Comparison of ENCODE assay signal across 27 mouse cellular contexts in genomic region chr19:16701790-16702189, GRCm38 (mm10).
"Had no signal": no experiment of that assay in that cellular context is flagged by ENCODE, and none has a peak within 500 bp of the region (broad histone marks: within the 10 kb centered on the region; RNA-seq: fewer than 3 reads in every experiment).

No protein-coding gene starts in this region.

- H3K27me3 ChIP-seq: heart, embryonic 12.5 days; hindbrain, embryonic 12.5 days; intestine, embryonic 15.5 days; kidney, embryonic 15.5 days; limb, embryonic 12.5 days; liver, embryonic 13.5 days had no signal

- H3K9ac ChIP-seq: heart, embryonic 12.5 days; hindbrain, embryonic 12.5 days; hindbrain, embryonic 14.5 days; intestine, embryonic 15.5 days; kidney, embryonic 15.5 days; limb, embryonic 12.5 days; liver, embryonic 13.5 days had no signal

- H3K36me3 ChIP-seq: heart, embryonic 12.5 days; hindbrain, embryonic 10.5 days; hindbrain, embryonic 12.5 days; intestine, embryonic 15.5 days; kidney, embryonic 15.5 days; limb, embryonic 10.5 days; limb, embryonic 12.5 days had no signal

- H3K27ac ChIP-seq: heart, adult 2 months; hindbrain, embryonic 10.5 days; hindbrain, embryonic 12.5 days; hindbrain, embryonic 14.5 days; intestine, embryonic 15.5 days; kidney, embryonic 15.5 days; kidney, postnatal 0 days; limb, embryonic 10.5 days; limb, embryonic 12.5 days; liver, embryonic 13.5 days had no signal

- H3K9me3 ChIP-seq: heart, embryonic 12.5 days; hindbrain, embryonic 10.5 days; hindbrain, embryonic 12.5 days; intestine, embryonic 15.5 days; kidney, embryonic 15.5 days; limb, embryonic 10.5 days; limb, embryonic 12.5 days; liver, embryonic 13.5 days had no signal

- H3K4me1 ChIP-seq: heart, embryonic 12.5 days; hindbrain, embryonic 10.5 days; hindbrain, embryonic 12.5 days; intestine, embryonic 15.5 days; kidney, embryonic 15.5 days; limb, embryonic 10.5 days; limb, embryonic 12.5 days; liver, embryonic 13.5 days had no signal

- ATAC-seq: hindbrain, embryonic 16.5 days; inflammation-experienced regulatory T-cells, adult 6 months; intestine, embryonic 15.5 days; intestine, postnatal 0 days had no signal

- DNase-seq: gastrocnemius, postnatal 14 days; gastrocnemius, postnatal 36 days; heart, adult 11 months; heart, adult 2 months; heart, postnatal 10 days; heart, postnatal 4 days; kidney, adult 2 months; kidney, adult 9 months; kidney, postnatal 14 days; kidney, postnatal 36 days; layer of hippocampus, adult 9-11 months; layer of hippocampus, postnatal 36 days; liver; liver, embryonic 13.5 days had no signal

- H3K4me3 ChIP-seq: heart, adult 2 months; heart, embryonic 12.5 days; hindbrain, embryonic 10.5 days; hindbrain, embryonic 12.5 days; intestine, embryonic 15.5 days; kidney, embryonic 15.5 days; limb, embryonic 10.5 days; limb, embryonic 12.5 days; liver, embryonic 13.5 days had no signal

- H3K4me2 ChIP-seq: heart, embryonic 12.5 days; hindbrain, embryonic 12.5 days; hindbrain, embryonic 14.5 days; intestine, embryonic 15.5 days; kidney, embryonic 15.5 days; limb, embryonic 12.5 days; liver, embryonic 11.5 days; liver, embryonic 13.5 days had no signal
